Mouse (Mus musculus) layer of hippocampus, adult 6 months (tissue): ENCODE data around the gene Nat8f7. TPM values are rescaled to one million over a fixed set of nuclear protein-coding genes. Genes with fewer than 3 reads are reported as not detected.

Source experiments
- long read RNA-seq, 2 experiments: library from polyadenylated mRNA; unstranded; transcript quantifications; one replicate each; pipeline ENCODE4 v2.0.0; 2019 to 2020
- microRNA-seq: library from miRNA; unstranded; fragments of <30 nt; microRNA quantifications from one replicate; pipeline ENCODE4 v1.2.0, GENCODE M21; 2020
- polyA plus RNA-seq: library from polyadenylated mRNA; unstranded; fragments of <200 nt; fragmentation: Nextera tagmentation; gene quantifications from 2 replicates; pipeline ENCODE4 v1.2.3, GENCODE M21; 2021

The Nat8f7 gene
- polyA plus RNA-seq: 0.30 and 0.79 TPM in 2 replicates
- long read RNA-seq, experiment 1: 0 reads
- long read RNA-seq, experiment 2: 0 reads

GRCm38 (mm10) chr6:85713105-85713504 is at the start of gene Nat8f7:
Nat8f7 (minus strand) TSS chr6:85713205.

Small RNAs within 50 kb of the gene (microRNA-seq; reads per million reads assigned to microRNA genes)
- gene Gm27317: not detected

Other genes with a start within 250 kb of the Nat8f7 start
- 8.3 and 10.5 TPM in 2 replicates for gene Fbxo41, start 210.2 kb downstream of the Nat8f7 start, polyA plus RNA-seq
- gene Egr4, start 199.6 kb downstream of the Nat8f7 start, polyA plus RNA-seq: 22.2 and 26.3 TPM in 2 replicates
- 0.49 and 0.55 TPM in 2 replicates for gene Alms1, start 125.7 kb downstream of the Nat8f7 start, polyA plus RNA-seq
- 2.8 and 4.4 TPM in 2 replicates for gene Nat8f3, start 52.5 kb upstream of the Nat8f7 start, polyA plus RNA-seq
- gene Nat8f6, start 107.7 kb upstream of the Nat8f7 start, polyA plus RNA-seq: 0.19 and 0.25 TPM in 2 replicates
- 4.5 and 6.4 TPM in 2 replicates for gene Nat8f5, start 107.8 kb upstream of the Nat8f7 start, polyA plus RNA-seq
- 2.3 and 3.8 TPM in 2 replicates for gene Nat8, start 118.9 kb upstream of the Nat8f7 start, polyA plus RNA-seq
- gene Nat8f2, start 156.0 kb upstream of the Nat8f7 start, polyA plus RNA-seq: 0.04 and 0.13 TPM in 2 replicates
- gene Nat8f4, start 191.7 kb upstream of the Nat8f7 start, polyA plus RNA-seq: 11.0 and 12.8 TPM in 2 replicates
- gene Tprkb, start 198.7 kb upstream of the Nat8f7 start, polyA plus RNA-seq: 109 and 129 TPM in 2 replicates
- 27.8 and 45.0 TPM in 2 replicates for gene Nat8f1, start 202.5 kb upstream of the Nat8f7 start, polyA plus RNA-seq
- 9.8 and 13.4 TPM in 2 replicates for gene Dusp11, start 248.5 kb upstream of the Nat8f7 start, polyA plus RNA-seq